Comparison of ENCODE assay signal across 25 mouse cellular contexts in the genomic region with DNA sequence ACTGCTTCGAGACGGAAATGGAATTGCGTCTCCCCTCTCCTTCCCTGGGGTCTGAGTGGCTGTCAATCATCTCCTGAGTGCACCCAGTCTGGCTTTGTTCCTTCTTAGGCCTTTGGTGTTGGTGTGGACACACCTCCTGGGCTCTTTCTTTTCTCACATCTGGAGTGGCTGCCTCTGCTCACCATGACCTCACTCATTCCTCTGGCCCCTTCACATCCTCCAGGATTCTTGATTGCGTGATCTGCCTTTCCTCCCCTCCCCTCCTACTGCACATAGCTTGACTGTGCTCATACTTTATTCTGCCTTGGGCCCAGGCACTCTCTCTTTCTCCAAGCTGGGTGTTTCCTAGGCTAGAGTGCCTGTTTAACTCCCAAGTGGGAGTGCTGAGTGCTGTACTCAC. TPM values are rescaled to one million over a fixed set of nuclear protein-coding genes. Genes with fewer than 3 reads are reported as not detected.
DNase-seq lines count a peak whose midpoint lies in the region; ATAC-seq and TF ChIP-seq lines count a peak whose summit lies in the region.
"Had no signal": no experiment of that assay in that cellular context is flagged by ENCODE, and none has a peak within 500 bp of the region (broad histone marks: within the 10 kb centered on the region; RNA-seq: fewer than 3 reads in every experiment).

No protein-coding gene starts in this region.

- WGBS in lung, embryonic 14.5 days = 58% methylated on average over 4 of the region's 4 CpGs
- 54% methylated on average over 4 of the region's 4 CpGs for WGBS in lung, postnatal 0 days
- WGBS in embryonic facial prominence, embryonic 10.5 days = 70% methylated on average over 4 of the region's 4 CpGs
- 87% methylated on average over 4 of the region's 4 CpGs for WGBS in limb, embryonic 12.5 days
- WGBS in forebrain, embryonic 10.5 days = 81% methylated on average over 4 of the region's 4 CpGs

- no peaks in the 10 kb centered on the region for H3K27me3 ChIP-seq in lung, embryonic 14.5 days (ENCODE audit: insufficient read depth, low read length)
- no peaks in the 10 kb centered on the region for H3K27me3 ChIP-seq in lung, postnatal 0 days (replicated peaks; ENCODE audit: insufficient read depth, low read length)
- H3K27me3 ChIP-seq in embryonic facial prominence, embryonic 10.5 days (replicated peaks; ENCODE audit: low read depth, poor library complexity, severe bottlenecking) = no peaks in the 10 kb centered on the region
- H3K27me3 ChIP-seq in limb, embryonic 12.5 days = no peaks in the 10 kb centered on the region
- H3K27me3 ChIP-seq in forebrain, embryonic 10.5 days (ENCODE audit: poor library complexity, severe bottlenecking) = no peaks in the 10 kb centered on the region
- H3K27me3 ChIP-seq: embryonic facial prominence, embryonic 15.5 days; forebrain, embryonic 13.5 days; forebrain, embryonic 15.5 days; Patski had no signal

- ATAC-seq in lung, embryonic 14.5 days (ENCODE audit: insufficient read depth) = peak; percentile 5; the same call in 1 of the 2 replicates
- ATAC-seq in lung, postnatal 0 days = peak; percentile 62
- ATAC-seq in limb, embryonic 12.5 days (ENCODE audit: insufficient number of reproducible peaks, insufficient read depth, low FRiP score, low TSS enrichment, low read depth) = no peak
- ATAC-seq: activated CD4-positive, CD25-positive, alpha-beta regulatory T cell, adult 4 months; forebrain, embryonic 13.5 days; forebrain, embryonic 15.5 days; forebrain, postnatal 0 days; Patski had no signal

- H3K9me3 ChIP-seq in lung, embryonic 14.5 days (ENCODE audit: low read depth, low read length) = no peaks in the 10 kb centered on the region
- no peaks in the 10 kb centered on the region for H3K9me3 ChIP-seq in lung, postnatal 0 days (ENCODE audit: low read length)
- no peaks in the 10 kb centered on the region for H3K9me3 ChIP-seq in embryonic facial prominence, embryonic 10.5 days
- no peaks in the 10 kb centered on the region for H3K9me3 ChIP-seq in limb, embryonic 12.5 days
- no peaks in the 10 kb centered on the region for H3K9me3 ChIP-seq in forebrain, embryonic 10.5 days
- H3K9me3 ChIP-seq: embryonic facial prominence, embryonic 13.5 days; embryonic facial prominence, embryonic 15.5 days; forebrain, embryonic 13.5 days; forebrain, embryonic 15.5 days had no signal

- TF ChIP-seq CTCF in lung, embryonic 14.5 days (IDR thresholded peaks at IDR 0.05; ENCODE audit: low read depth) = no peak
- no peak for TF ChIP-seq CTCF in lung, postnatal 0 days (IDR thresholded peaks at IDR 0.05)

- H3K9ac ChIP-seq in lung, embryonic 14.5 days = no peak overlapping the region
- H3K9ac ChIP-seq in lung, postnatal 0 days (replicated peaks; ENCODE audit: low read depth) = no peak overlapping the region
- no peak overlapping the region for H3K9ac ChIP-seq in limb, embryonic 12.5 days (replicated peaks)
- H3K9ac ChIP-seq: embryonic facial prominence, embryonic 13.5 days; embryonic facial prominence, embryonic 15.5 days; forebrain, embryonic 13.5 days; forebrain, embryonic 15.5 days; forebrain, postnatal 0 days had no signal

- peak; percentile 20 for DNase-seq in lung, embryonic 14.5 days
- DNase-seq in lung, postnatal 25 days (ENCODE audit: low spot score) = no peak
- DNase-seq in lung, postnatal 0 days (ENCODE audit: low spot score) = peak; percentile 51
- no peak for DNase-seq in lung, postnatal 36 days
- no peak for DNase-seq in embryonic facial prominence, embryonic 10.5 days (ENCODE audit: low spot score)
- no peak for DNase-seq in heart, postnatal 25 days (ENCODE audit: low spot score)
- no peak for DNase-seq in forebrain, embryonic 10.5 days (ENCODE audit: extremely low spot score, low spot score)
- DNase-seq: adrenal gland, adult 8-10 months; adrenal gland, postnatal 14 days; adrenal gland, postnatal 36 days; cerebellum, adult 11-12 months; cerebellum, adult 9-10 months; forebrain, postnatal 0 days had no signal

- H3K4me2 ChIP-seq in lung, embryonic 14.5 days = no peak overlapping the region
- no peak overlapping the region for H3K4me2 ChIP-seq in lung, postnatal 0 days (replicated peaks; ENCODE audit: low read depth, low read length)
- H3K4me2 ChIP-seq in limb, embryonic 12.5 days = no peak overlapping the region
- H3K4me2 ChIP-seq: embryonic facial prominence, embryonic 13.5 days; embryonic facial prominence, embryonic 15.5 days; forebrain, embryonic 13.5 days; forebrain, embryonic 15.5 days had no signal

- intact Hi-C loops in heart, postnatal 25 days (cut with DNase I) = no loop called here

- no peaks in the 10 kb centered on the region for H3K36me3 ChIP-seq in lung, embryonic 14.5 days (ENCODE audit: insufficient read depth)
- no peaks in the 10 kb centered on the region for H3K36me3 ChIP-seq in lung, postnatal 0 days (ENCODE audit: insufficient read depth, low read length)
- no peaks in the 10 kb centered on the region for H3K36me3 ChIP-seq in embryonic facial prominence, embryonic 10.5 days (replicated peaks)
- H3K36me3 ChIP-seq in limb, embryonic 12.5 days = no peaks in the 10 kb centered on the region
- no peaks in the 10 kb centered on the region for H3K36me3 ChIP-seq in forebrain, embryonic 10.5 days (replicated peaks)
- H3K36me3 ChIP-seq: embryonic facial prominence, embryonic 13.5 days; embryonic facial prominence, embryonic 15.5 days; forebrain, embryonic 15.5 days had no signal

- H3K4me1 ChIP-seq in lung, embryonic 14.5 days (ENCODE audit: insufficient read depth) = peaks cover 8% of the 10 kb centered on the region; the same call in 1 of the 2 replicates
- H3K4me1 ChIP-seq in lung, postnatal 0 days (ENCODE audit: insufficient read depth, low read depth, low read length) = 0 out of 2 replicates have a peak, but pooled peaks cover 2% of the 10 kb centered on the region
- H3K4me1 ChIP-seq in embryonic facial prominence, embryonic 10.5 days = peaks cover 52% of the 10 kb centered on the region
- peaks cover 40% of the 10 kb centered on the region for H3K4me1 ChIP-seq in limb, embryonic 12.5 days (replicated peaks)
- peaks cover 13% of the 10 kb centered on the region; the same call in 1 of the 2 replicates for H3K4me1 ChIP-seq in forebrain, embryonic 10.5 days
- H3K4me1 ChIP-seq: forebrain, embryonic 13.5 days had no signal

- no peak overlapping the region for H3K4me3 ChIP-seq in lung, embryonic 14.5 days (ENCODE audit: low read depth, low read length)
- no peak overlapping the region for H3K4me3 ChIP-seq in lung, postnatal 0 days (ENCODE audit: low read depth, low read length)
- H3K4me3 ChIP-seq in embryonic facial prominence, embryonic 10.5 days = no peak overlapping the region
- H3K4me3 ChIP-seq in limb, embryonic 12.5 days (replicated peaks) = no peak overlapping the region
- no peak overlapping the region for H3K4me3 ChIP-seq in forebrain, embryonic 10.5 days
- H3K4me3 ChIP-seq: embryonic facial prominence, embryonic 13.5 days; embryonic facial prominence, embryonic 15.5 days; erythroblast, embryonic 14.5 days; forebrain, embryonic 13.5 days; forebrain, embryonic 15.5 days had no signal

- no peak overlapping the region for H3K27ac ChIP-seq in lung, embryonic 14.5 days (ENCODE audit: low read depth)
- no peak overlapping the region for H3K27ac ChIP-seq in lung, postnatal 0 days (ENCODE audit: low read length)
- 0 out of 2 replicates have a peak overlapping the region, but pooled peaks have one; percentile 61 for H3K27ac ChIP-seq in embryonic facial prominence, embryonic 10.5 days (replicated peaks)
- H3K27ac ChIP-seq in limb, embryonic 12.5 days = 0 out of 2 replicates have a peak overlapping the region, but pooled peaks have one; percentile 12
- no peak overlapping the region for H3K27ac ChIP-seq in forebrain, embryonic 10.5 days
- H3K27ac ChIP-seq: embryonic facial prominence, embryonic 13.5 days; embryonic facial prominence, embryonic 15.5 days; forebrain, embryonic 13.5 days; forebrain, embryonic 15.5 days had no signal

- no peak for TF ChIP-seq EP300 in lung, postnatal 0 days (IDR thresholded peaks at IDR 0.05)

RNA-seq across cellular contexts. Expression of gene Fam169b, which starts 41.4 kb away (rescaled TPM):
- 0.54 and 1.5 TPM in 2 replicates for polyA plus RNA-seq in lung, embryonic 14.5 days (2014; fragmentation: Nextera tagmentation; extraction: Ambion mirVana)
- polyA plus RNA-seq in lung, postnatal 0 days (2015; fragmentation: Nextera tagmentation; extraction: Ambion mirVana) = 0.37 and 0.69 TPM in 2 replicates
- 1.1 and 1.4 TPM in 2 replicates for polyA plus RNA-seq in embryonic facial prominence, embryonic 10.5 days (2016; fragmentation: Nextera tagmentation; extraction: Ambion mirVana)
- polyA plus RNA-seq in limb, embryonic 12.5 days (2016; fragmentation: Nextera tagmentation; extraction: Ambion mirVana) = 1.6 and 1.8 TPM in 2 replicates
- under 1 TPM; 0.11 to 0.16 TPM for total RNA-seq in heart, postnatal 25 days (2021)
- 0.12 and 0.38 TPM in 2 replicates for polyA plus RNA-seq in forebrain, embryonic 10.5 days (2016; fragmentation: Nextera tagmentation; extraction: Ambion mirVana)
- total RNA-seq: MEL had no signal
- polyA plus RNA-seq: erythroblast, embryonic 14.5 days; forebrain, embryonic 13.5 days; forebrain, embryonic 15.5 days had no signal

RNA-seq across cellular contexts. Expression of gene Pgpep1l, which starts 51.0 kb away (rescaled TPM):
- polyA plus RNA-seq in lung, embryonic 14.5 days (2014; fragmentation: Nextera tagmentation; extraction: Ambion mirVana) = not detected in 2 replicates
- not detected in 2 replicates for polyA plus RNA-seq in lung, postnatal 0 days (2015; fragmentation: Nextera tagmentation; extraction: Ambion mirVana)
- not detected in 2 replicates for polyA plus RNA-seq in embryonic facial prominence, embryonic 10.5 days (2016; fragmentation: Nextera tagmentation; extraction: Ambion mirVana)
- not detected in 2 replicates for polyA plus RNA-seq in limb, embryonic 12.5 days (2016; fragmentation: Nextera tagmentation; extraction: Ambion mirVana)
- not detected for total RNA-seq in heart, postnatal 25 days (2021)
- 0.16 TPM in 1 of 2 replicates, not detected in the other for polyA plus RNA-seq in forebrain, embryonic 10.5 days (2016; fragmentation: Nextera tagmentation; extraction: Ambion mirVana)
- total RNA-seq: adrenal gland, postnatal 14 days; adrenal gland, postnatal 36 days; MEL had no signal
- polyA plus RNA-seq: C2C12; embryonic facial prominence, embryonic 11.5 days; embryonic facial prominence, embryonic 15.5 days; erythroblast, embryonic 14.5 days; forebrain, embryonic 11.5 days; forebrain, embryonic 13.5 days; forebrain, embryonic 15.5 days; forebrain, postnatal 0 days; Patski had no signal

Comparison
In these comparisons a context has a peak if more than half of its experiments do, and no peak if none do; other contexts are left out.
1. DNase-seq: peak in lung, embryonic 14.5 days (single experiment) and lung, postnatal 0 days (single experiment); none in lung, postnatal 25 days (single experiment), lung, postnatal 36 days (single experiment), embryonic facial prominence, embryonic 10.5 days (single experiment), heart, postnatal 25 days (single experiment) and forebrain, embryonic 10.5 days (single experiment).
2. H3K27ac ChIP-seq: peak in embryonic facial prominence, embryonic 10.5 days (single experiment) and limb, embryonic 12.5 days (single experiment); none in lung, embryonic 14.5 days (single experiment), lung, postnatal 0 days (single experiment) and forebrain, embryonic 10.5 days (single experiment).